Mouse (Mus musculus) cerebellum, adult 2 months (tissue): ENCODE measurements around the gene Slc4a4. TPM values are rescaled to one million over a fixed set of nuclear protein-coding genes. Genes with fewer than 3 reads are reported as not detected.

ENCODE experiments used
- DNase-seq, 2 experiments: peaks; one replicate each; pipeline ENCODE4 v3.0.0; 2021
- H3K27ac ChIP-seq: fragments of 200-500 bp; 2 replicates; pipeline ENCODE4 v1.5.1; 2012; ENCODE audit warnings: low read length, control low read depth, inconsistent platforms; ENCODE audit not compliant: insufficient read depth
- H3K27me3 ChIP-seq: fragments of 200-500 bp; 2 replicates; pipeline ENCODE4 v1.6.1; 2012; ENCODE audit warnings: inconsistent platforms, mild to moderate bottlenecking, low read length, moderate library complexity; ENCODE audit not compliant: control insufficient read depth, insufficient read depth
- H3K4me1 ChIP-seq: fragments of 200-500 bp; 2 replicates; pipeline ENCODE4 v1.6.1; 2011; ENCODE audit warnings: low read length; ENCODE audit not compliant: control insufficient read depth, insufficient read depth
- H3K4me3 ChIP-seq: fragments of 200-500 bp; replicated peaks from 2 replicates; pipeline ENCODE3; 2011; ENCODE audit warnings: mild to moderate bottlenecking, low read depth, low read length, control low read depth; ENCODE audit not compliant: insufficient read depth
- CTCF ChIP-seq: fragments of 200-500 bp; IDR thresholded peaks from 2 replicates; pipeline ENCODE4 v1.5.1; 2011; ENCODE audit warnings: low read depth, mild to moderate bottlenecking, control low read depth, low read length, moderate library complexity, borderline replicate concordance; ENCODE audit not compliant: insufficient read depth
- POLR2A ChIP-seq: fragments of 200-500 bp; IDR thresholded peaks from 2 replicates; pipeline ENCODE4 v1.6.1; 2011; ENCODE audit warnings: low read length, control low read depth, borderline replicate concordance; ENCODE audit not compliant: insufficient read depth
- WGBS: fragments of 180-500 bp; shearing (Covaris S2); methylation state at CpG from one replicate; pipeline ENCODE4 v1.1.7; 2018; 5-methylcytosine and 5-hydroxymethylcytosine counted together
- polyA plus RNA-seq: library from polyadenylated mRNA; depleted of rRNA; stranded (reverse); fragments of >200 nt; gene quantifications from 2 replicates; pipeline ENCODE4 v1.2.3, GENCODE M21; 2012; rRNA removed

Slc4a4 gene
- polyA plus RNA-seq, 1 experiment = 118 TPM

GRCm38 (mm10) chr5:89251806-89252205 lies 365.2 kb downstream of the Slc4a4 start:
- TF ChIP-seq POLR2A = no peak
- no peak for TF ChIP-seq CTCF
- DNase-seq = no peak
- Histone ChIP-seq H3K27me3 (no peaks in the 10 kb centered on the region), H3K4me3 (no peak overlapping the region), H3K4me1 (no peaks in the 10 kb centered on the region), H3K27ac (no peak overlapping the region)
- WGBS = 85% methylated on average over 5 of the region's 5 CpGs

GRCm38 (mm10) chr5:89259804-89260492 lies 373.3 kb downstream of the Slc4a4 start:
- H3K27me3 ChIP-seq = no peaks in the 10 kb centered on the region
- no peak overlapping the region for H3K27ac ChIP-seq
- DNase-seq = no peak
- no peak overlapping the region for H3K4me3 ChIP-seq
- H3K4me1 ChIP-seq = no peaks in the 10 kb centered on the region
- 91% methylated on average over 9 of the region's 9 CpGs for WGBS
- TF ChIP-seq POLR2A (no peak), CTCF (no peak)

GRCm38 (mm10) chr5:89277049-89277448 lies 390.4 kb downstream of the Slc4a4 start:
- WGBS = 71% methylated on average over 2 of the region's 2 CpGs
- TF ChIP-seq CTCF (no peak), POLR2A (no peak)

GRCm38 (mm10) chr5:89277616-89278015 lies 391.0 kb downstream of the Slc4a4 start:
- no peaks in the 10 kb centered on the region for H3K4me1 ChIP-seq
- no peak overlapping the region for H3K4me3 ChIP-seq
- H3K27me3 ChIP-seq = no peaks in the 10 kb centered on the region
- no peak overlapping the region for H3K27ac ChIP-seq
- TF ChIP-seq CTCF = no peak
- TF ChIP-seq POLR2A = no peak
- DNase-seq = no peak
- 69% methylated on average over 5 of the region's 5 CpGs for WGBS

More at GRCm38 (mm10) chr5:89277049-89277448, 390.4 kb downstream of the Slc4a4 start:
- Histone ChIP-seq H3K4me3 (no peak overlapping the region), H3K27me3 (no peaks in the 10 kb centered on the region), H3K4me1 (no peaks in the 10 kb centered on the region), H3K27ac (no peak overlapping the region)
- DNase-seq = no peak

GRCm38 (mm10) chr5:89278309-89278708 lies 391.7 kb downstream of the Slc4a4 start:
- TF ChIP-seq CTCF (no peak), POLR2A (no peak)
- no peak for DNase-seq
- Histone ChIP-seq H3K4me3 (no peak overlapping the region), H3K4me1 (no peaks in the 10 kb centered on the region), H3K27ac (no peak overlapping the region), H3K27me3 (no peaks in the 10 kb centered on the region)

- H3K27me3 ChIP-seq = no peaks in the 10 kb centered on the region
- H3K4me3 ChIP-seq = no peak overlapping the region
- WGBS = 58% methylated on average over 3 of the region's 3 CpGs
- TF ChIP-seq CTCF (no peak), POLR2A (no peak)
- no peaks in the 10 kb centered on the region for H3K4me1 ChIP-seq
- no peak for DNase-seq
- no peak overlapping the region for H3K27ac ChIP-seq
Observed at GRCm38 (mm10) chr5:89280312-89280863, 393.8 kb downstream of the Slc4a4 start.

Other genes starting within 250 kb of the Slc4a4 start
- 113 and 120 TPM in 2 replicates for gene Grsf1, start 210.6 kb upstream of the Slc4a4 start, polyA plus RNA-seq
- 11.9 and 12.7 TPM in 2 replicates for gene Mob1b, start 166.0 kb upstream of the Slc4a4 start, polyA plus RNA-seq
- gene Dck, start 121.8 kb upstream of the Slc4a4 start, polyA plus RNA-seq = 16.6 and 17.3 TPM in 2 replicates